Mouse (Mus musculus) cerebellum, postnatal 10 days (tissue): ENCODE data around the gene Myzap.
"Not testable (repeated sequence)": the region's sequence is repeated elsewhere in the genome, so short reads cannot be mapped to it uniquely, and the experiment has no call there.

ENCODE experiments used
- DNase-seq, 2 experiments: peaks; one replicate each; pipeline ENCODE4 v3.0.0; 2021; ENCODE audit warnings: mixed read lengths in 2 of 2

Myzap gene

DNA sequence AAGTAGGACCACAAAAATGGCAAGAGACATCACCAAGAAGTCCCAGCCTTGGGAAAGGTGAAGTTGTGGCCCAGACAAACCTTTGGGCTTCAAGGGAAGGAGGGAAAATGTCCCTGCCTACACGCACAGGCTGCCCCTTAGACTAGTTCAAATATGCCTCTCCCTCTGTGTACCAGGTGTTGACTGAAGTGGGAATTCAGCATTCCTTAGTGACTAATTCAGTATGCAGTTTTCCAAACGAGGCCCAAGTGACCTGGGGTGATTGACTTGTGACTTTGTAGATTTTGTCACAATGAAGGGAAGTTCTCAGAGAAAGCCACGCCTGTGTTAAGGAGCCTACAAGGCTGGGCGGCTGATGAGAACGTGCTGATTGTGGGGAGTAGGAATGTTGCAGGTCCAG is 49.9 kb downstream of the Myzap start:
- DNase-seq: no peak

DNA sequence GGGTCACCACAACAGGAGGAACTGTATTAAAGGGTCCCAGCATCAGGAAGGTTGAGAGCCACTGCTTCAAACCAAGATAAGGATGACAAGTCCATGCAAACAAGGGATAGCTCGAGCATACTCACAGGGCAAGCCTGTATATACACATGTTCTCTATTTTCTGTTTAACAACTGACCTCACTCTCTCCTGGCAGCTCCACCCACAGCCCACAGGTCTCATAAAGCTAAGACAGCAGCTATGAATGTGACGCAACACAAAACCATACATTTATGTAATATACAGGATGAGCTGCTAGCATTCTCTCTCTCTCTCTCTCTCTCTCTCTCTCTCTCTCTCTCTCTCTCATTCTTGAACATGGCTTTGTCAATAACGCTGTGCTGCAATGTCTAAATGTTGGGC is 51.4 kb downstream of the Myzap start:
- DNase-seq: no peak

DNA sequence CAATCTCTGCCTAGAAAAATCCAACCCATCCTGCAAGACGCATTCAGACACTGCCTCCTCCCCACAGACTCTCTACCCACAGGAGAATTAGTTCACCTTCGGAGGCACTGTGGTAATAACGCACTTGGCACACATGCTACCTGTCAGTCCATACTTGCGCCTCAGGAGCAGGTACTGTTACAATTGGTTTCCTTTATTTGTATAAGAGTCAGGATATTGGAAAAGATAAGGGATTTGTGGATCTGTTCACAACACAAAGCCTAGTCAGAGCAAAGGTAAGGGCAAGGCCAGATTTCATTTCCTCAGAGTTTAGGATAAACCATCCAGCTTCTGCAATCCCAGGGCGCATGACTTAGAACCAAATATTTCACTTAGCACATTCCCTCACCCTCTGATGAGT is 56.4 kb downstream of the Myzap start:
- no peak for DNase-seq

DNA sequence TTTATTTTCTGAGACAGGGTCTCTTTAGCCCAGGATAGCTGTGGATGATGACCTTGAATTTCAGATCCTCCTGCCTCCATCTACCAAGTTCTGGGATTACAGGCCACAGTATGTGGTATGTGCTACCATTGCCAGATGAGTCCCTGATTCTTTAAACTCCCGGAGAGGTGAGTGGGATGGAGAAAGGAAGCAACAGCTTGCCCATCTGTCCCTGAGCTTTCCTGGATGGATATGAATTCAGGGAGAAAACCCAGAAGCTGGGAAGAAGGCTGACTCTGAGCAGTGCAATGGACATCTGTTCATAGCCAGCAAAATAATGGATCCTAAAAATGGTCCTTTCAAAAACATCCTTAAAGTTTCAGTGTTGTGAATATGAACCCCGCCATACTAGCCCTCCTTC is 57.1 kb downstream of the Myzap start:
- DNase-seq: no peak

DNA sequence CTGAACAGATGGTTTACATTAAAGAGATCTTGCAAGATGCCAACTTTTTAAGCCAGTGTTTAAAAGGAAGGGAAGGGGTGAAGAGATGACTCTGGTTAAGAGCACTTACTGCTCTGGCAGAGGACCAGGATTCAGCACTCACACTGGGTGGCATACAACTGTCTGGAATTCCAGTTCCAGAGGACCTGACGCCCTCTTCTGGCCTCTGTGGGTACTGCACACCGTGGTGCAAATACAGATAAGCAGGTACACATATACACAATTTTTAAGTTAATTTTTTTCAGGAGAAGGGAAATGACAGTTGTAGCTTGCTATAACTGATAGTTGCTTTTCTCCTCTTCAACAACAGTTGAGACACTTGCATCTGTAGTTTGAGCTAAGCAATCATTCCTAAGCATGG is 62.2 kb downstream of the Myzap start:
- peak; percentile 29 to 43 for DNase-seq

DNA sequence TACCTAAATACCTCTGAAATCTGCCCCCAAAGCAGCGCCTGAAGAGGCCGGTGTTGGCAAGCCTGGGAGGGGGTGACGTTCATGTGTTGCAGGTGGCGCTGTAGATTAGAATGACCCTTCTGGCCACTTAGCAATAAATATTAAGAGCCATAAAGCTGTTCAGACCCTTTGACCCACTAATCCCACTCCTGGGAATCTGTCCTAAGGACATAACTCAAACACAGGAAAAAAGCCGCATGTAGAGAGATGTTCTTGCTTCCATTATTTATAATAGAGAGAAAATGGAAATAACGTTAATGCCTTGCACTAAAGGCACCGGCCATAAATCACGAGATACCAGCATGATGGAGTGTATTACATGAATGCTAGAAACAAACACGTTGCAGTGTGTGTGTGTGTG is 64.7 kb downstream of the Myzap start:
- no peak for DNase-seq

DNA sequence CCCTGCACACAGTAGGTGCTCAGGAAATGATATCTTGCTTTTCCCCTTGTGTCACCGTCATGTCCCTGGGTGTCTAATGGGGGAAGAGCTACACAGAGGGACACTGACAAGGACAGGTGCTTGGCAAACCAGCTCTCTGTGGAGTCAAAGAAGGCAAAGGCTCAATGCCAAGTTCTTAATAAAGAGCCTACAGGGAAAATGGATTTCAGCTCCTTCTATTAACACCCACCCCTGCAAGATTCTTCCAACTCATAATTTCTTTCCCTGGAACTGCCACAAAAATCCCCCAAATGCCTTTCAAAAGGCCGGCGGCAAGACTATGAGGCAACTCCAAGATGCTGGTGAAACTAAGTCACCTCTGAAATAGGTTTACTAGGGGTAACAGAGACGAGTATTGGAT is 68.3 kb downstream of the Myzap start:
- DNase-seq: no peak

DNA sequence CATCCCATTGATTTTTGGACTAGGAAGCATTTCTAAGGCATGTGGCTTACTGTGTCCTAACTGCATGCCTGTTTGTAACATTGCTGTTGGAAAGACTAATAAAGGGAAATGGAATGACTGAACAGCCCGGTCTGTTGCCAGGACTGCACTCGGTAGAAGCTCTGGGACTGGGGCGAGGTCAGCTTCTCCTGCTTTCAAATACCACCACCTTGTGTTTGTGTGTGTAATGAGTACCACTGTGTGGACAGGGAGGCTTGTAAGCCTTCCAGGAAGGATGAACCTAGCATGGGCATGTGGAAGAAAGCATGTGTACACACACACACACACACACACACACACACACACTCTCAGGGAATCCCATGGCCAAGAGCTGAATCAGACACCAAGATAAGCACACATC is 72.3 kb downstream of the Myzap start:
- no peak for DNase-seq

DNA sequence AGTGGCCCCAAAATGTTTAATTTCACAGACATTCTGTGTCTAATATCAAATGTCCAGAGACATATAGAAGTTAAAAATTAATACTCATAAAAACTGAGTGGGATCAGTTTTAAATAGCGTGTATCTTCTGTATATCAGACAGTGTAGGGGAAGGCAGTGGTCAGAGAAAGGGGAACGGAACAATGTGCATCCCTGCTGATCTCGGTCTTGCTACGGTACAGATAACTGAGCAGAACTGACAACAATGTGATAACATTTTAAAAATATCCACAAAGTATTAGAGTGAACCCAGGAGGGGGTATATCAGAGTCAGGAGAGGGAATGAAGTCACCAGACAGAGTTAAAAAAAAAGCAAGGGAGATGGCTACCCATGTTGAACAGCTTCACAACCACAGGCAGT is 74.7 kb downstream of the Myzap start:
- no peak for DNase-seq

DNA sequence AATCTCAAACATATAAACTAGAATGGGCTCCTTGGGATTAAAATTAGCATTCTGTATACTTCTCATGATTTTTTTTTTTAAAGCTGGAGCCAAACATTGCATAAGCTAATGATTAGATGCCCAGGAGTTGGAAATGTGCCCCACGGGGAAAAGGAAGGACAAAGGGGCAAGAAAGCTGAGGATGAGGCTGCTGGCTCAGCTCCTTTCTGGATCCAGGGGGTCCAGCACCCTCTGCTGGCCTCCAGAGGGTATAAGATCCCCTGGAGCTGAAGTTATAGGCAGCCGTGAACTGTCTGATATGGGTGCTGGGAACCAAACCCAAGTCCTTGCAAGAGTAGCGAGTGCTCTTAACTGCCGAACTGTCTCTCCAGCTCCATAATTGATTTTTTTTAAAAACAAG is 76.3 kb downstream of the Myzap start:
- no peak for DNase-seq

DNA sequence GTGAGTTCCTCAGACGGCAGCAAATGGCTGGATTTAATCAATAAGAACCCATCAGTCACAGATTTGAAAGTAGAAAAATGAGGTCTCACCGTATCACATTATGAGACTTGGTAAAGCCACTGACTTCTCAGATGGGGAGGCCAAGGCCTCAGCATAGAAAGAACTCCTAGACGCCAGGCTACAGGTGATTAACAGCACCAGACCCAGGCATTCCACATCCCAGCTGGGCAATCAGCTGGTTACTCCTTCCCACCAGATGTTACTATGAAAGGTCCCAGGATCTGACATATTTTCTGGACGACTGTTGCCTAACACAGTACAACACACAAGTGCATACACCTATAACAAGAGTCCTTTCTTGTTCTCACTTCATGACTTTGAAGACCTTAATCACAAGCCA is 78.6 kb downstream of the Myzap start:
- DNase-seq: no peak

DNA sequence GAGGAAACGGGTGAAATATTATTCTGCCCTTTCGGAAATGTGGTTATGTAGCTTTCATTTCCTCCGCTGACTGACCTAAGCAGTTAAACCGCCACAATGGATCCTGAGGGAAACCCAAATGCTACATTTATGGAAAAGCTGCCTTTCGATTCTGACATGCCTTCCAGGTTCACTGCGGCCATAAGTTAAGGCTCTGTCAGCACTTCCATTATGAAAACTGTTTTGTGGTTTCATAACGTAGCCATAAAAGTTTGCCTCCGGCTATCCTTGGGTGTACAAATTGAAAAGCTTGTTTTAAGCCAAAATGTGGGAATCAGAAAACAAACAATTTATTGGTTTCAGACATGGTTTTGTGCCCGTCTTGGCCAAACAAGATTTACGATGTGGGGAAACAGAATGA is 79.3 kb downstream of the Myzap start:
- DNase-seq: no peak

DNA sequence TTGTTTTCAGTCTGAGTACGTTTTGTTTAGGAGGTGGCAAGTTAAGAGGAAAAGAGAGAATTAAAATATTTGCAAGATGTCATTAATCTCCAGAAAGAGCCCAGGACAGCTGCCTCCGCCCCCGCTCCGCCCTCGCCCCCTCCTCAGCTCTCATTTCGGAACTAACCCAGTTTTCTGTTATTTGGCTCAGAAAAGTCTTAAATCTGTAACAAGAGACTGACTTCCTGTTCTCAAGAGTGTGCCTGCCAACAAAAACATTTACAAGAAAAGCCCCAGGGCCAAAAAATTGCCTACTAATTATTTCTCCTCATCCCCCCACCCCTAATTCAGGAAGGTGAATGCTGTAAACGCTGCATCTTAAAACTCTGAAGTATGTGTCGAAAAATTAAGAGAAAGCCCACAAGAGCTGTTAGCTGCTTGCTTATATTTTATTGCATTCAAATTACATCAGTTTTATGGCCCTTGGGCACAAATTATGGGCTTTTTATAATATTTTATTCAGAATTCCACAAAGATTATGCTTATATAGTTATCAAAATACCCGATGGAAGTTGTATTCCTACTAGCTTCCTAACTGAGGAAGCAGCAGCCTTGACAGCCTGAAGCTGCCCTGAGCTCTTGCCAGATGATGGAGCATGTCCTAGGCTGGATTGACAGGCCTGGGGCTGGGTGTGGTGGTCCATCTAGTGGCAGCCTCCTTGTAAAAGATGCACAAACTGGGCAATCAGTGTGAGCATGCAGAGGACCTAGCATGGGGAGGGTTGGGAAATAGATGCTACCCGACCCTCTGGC is 93.6 kb downstream of the Myzap start:
- no peak for DNase-seq

DNA sequence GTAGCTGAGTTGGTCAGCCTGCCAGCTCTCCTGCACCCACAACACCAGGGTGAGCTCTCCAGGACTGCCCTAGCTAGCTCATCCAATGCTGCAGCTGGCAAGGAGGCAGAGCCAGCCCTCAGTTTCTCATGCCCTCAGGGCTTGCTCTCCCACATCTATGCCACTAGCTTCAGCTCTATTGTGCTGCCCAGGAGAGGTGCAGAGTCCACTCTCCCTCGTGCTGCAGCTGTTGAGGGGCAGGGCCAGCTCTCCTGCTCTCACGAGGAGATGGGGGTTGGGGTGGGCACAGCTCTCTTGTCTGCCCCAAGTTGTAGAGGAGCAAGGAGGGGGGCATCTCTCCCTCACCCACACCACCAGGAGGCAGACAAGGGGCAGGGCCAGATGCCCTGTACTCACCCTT is 95.5 kb downstream of the Myzap start:
- DNase-seq: no peak

DNA sequence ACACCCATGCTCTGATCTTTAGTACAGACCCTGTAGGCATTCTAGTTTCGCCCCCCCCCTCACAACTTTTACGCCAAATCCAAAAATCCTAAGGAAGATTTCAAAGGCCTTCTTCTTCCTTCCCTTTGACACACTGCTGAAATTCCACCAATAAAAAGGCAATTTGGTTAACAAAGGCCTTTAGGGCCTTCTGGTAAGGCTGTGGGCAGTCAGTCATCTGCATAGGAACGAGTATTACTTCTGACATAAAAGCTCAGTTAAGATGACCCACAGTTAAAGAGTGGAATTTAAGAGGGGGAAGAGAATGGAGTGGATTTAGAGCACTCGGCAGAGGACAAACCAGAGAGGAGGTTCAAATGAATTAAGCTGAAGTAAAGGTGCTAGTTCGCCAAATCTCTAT is 98.4 kb downstream of the Myzap start:
- DNase-seq: no peak

DNA sequence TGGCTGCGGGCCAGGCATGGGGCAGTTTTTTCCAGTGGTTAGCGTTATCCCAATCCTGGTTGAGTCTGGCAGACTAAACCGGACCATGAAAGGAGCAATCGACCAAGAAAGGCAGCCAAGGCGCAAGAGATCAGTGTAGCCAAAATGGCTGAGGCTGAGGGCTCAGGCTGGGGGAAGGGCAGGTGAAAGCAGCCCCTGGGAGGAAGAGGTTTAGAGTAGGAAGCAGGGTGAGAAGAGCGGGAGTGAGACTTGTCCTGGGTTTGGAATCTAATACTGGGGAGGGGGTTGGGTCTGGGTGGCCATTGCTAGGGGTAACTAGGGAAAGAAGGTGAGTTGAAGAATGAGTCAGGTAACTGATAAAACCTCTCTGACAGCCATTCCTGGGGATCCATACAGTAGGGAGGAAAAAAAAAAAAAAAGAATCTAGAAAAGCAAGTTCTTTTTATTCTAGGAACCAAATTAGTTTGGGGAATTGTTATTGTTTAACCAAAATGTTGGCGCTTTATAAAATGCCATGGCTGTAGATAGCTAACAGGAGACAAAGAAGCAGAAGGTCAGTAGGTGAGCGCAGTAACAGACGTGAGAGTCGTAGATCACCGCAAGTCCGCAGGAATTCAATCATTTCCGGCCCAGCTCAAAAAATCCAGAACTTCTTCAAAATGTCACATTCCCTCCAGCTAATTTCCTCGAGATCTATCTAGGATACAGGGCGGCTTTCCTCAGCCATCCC is 99.7 kb downstream of the Myzap start:
- no peak for DNase-seq

DNA sequence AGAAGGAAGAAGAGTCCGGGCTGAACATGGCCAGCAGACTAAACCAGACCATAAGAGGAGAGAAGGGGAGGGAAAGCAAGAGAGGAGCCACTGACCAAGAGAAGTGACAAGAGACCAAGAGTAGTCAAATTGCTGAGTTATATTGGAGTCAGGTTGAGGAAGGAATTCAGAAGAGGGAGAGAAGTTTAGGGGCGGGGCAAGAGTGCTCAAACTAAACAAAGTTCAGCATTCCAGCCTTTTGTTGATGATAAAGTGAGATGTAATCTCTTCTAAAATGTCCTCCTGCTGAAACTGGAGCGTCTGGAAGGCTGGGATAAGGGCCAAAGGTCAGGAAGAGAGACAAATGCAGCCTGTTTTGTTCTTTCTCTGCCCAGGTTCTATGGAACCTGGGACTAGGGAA is 102.1 kb downstream of the Myzap start:
- DNase-seq: no peak

DNA sequence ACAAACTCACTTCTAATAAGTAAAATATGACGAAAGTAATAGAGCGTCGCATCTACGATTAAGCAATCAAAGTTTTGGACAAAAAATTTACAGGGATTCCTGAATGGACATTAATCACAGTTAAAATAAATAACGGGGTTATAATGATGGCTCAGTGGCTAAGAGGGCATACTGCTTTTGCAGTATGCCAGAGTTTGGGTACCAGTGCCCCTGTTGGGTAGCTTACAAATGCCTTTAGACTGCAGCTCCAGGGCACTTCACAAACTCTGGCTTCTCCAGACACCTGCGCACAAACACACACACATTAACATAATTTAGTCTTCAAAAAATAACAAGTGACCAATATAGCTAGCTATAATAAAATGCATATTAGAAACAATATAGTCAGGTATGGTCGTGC is 106.0 kb downstream of the Myzap start:
- DNase-seq: no peak

DNA sequence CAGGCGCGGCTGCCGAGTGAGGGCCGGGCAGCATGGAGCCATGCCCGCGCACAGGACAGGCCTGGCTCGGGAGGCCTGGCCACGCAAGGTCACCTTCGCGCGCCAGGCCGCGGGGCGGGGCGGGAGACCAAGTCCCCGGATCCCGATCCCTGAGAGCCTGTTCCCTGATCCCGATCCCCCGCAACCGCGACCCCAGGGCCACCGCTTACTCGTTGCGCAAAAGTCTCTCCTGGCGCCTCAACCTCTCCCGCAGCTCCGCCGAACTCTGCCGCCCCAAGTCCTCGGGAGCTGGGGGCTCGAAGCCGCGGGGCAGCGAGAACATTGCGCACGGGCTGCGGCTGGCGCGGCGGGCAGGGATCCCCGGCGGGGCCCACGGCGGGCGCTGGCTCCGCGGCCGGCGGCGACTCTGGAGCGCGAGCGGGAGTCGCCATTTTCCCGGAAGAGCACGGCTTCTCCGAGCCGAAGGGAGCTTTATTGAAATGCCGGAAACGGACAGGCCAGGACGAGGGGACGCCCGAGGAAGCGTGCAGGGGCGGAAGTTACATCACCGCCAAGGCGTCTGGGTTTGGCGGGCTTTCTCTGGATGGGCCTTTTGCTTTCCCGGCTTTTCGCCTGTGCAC is 106.6 kb downstream of the Myzap start, which contains the start of gene Polr2m:
Gene Polr2m (minus strand): TSS at position 461 of the 620 bp plus-strand sequence.
- DNase-seq: peak; percentile 95 to 97

DNA sequence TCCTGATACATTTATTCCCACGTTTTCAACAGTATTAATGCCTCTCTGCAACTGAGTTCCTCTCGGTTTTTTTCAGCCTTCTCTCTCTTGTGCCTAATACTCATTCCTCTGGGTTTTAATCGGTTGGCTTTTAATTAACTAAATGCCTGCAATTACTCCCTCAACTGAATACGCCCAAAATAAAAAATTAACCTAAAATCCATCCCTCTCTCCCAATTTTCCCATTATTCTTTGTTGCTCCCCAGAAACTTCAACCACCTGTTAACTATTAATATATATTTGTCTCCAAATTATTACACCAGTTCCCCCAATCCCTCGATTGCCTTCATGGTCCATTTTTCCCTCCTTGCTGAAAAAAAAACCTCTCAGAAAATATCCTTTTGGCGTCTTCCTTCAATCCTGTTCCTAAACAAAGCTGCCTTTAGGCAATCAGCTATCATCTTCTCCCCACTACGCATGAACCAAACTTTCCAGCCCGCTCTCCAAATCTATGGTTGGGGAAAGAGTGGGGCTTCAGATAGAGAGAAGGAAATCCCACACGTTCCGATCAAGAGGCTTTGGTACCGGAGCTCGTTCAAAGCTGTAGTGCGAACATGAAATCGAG is 107.2 kb downstream of the Myzap start:
- DNase-seq: no peak

DNA sequence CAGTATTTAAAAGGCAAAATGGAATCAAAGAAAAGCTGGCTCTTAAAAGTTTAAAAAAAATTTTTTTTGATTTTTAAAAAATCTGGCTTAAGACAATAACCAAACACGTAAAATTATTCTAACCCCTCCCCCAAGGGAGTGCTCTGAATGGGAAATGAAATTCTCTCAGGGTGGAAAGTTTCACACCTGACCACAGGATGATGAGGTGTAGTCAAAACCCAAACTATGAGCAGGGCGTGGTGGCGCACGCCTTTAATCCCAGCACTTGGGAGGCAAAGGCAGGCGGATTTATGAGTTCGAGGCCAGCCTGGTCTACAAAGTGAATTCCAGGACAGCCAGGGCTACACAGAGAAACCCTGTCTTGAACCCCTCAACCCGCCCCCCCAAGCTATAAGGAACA is 108.3 kb downstream of the Myzap start:
- not testable (repeated sequence) for DNase-seq

DNA sequence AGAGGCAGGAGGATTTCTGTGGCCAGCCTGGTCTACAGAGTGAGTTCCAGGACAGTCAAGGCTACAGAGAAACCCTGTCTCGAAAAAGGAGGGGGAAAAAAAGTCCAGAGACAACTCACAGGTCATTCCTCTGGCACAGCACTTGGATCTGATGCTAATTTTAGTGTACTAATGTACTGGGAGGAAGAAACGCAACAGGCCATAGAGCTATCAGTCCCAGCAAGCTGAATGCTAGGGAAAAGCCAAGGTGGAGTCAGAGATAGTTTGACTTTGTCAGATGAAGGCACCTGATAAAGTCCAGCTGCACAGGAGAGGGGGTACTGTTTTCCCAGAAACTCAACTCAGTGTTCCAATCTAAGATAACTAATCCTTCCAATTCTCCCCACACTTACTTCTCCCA is 111.9 kb downstream of the Myzap start:
- no peak for DNase-seq

DNA sequence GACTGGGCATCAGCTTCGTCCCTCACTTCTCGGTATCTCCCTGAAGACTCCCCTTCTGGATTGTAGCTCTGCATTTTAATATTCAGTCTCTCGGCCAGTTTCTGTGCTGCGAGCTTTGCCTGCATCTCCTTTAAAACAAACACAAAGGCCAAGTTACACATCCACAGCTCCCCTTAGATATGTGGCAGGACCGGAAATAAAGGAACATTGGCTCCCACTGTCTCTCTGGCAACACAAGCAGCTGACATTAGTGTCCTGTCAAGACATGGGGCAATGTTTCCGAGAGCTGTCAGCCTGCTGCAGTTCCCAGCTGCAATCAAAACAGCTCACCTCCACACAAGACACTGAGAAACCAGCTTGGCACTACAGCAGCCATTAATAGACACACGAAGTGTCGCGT is 112.7 kb downstream of the Myzap start:
- no peak for DNase-seq

DNA sequence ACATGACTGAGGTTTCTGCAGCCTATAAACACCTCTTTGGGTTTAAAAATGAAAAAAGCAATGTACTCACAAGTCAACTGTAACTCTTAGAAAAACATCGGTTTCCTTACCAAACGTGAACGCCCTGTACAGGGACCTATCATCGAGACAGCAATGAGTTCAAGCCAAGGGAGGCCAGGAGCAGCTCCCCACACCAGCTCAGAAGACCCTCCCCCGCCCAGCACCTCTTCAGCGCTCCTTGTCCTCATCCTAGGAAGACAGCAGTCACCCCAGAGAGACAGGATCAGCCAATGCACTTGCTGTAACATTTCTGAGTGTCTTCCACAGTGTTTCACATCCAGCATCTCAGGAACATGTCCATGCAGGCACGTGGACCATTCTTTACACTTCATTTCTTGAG is 113.6 kb downstream of the Myzap start:
- DNase-seq: no peak
